Mouse (Mus musculus) limb, embryonic 14.5 days (tissue): ENCODE measurements around the gene Etnk1. TPM values are rescaled to one million over a fixed set of nuclear protein-coding genes. Genes with fewer than 3 reads are reported as not detected.
A peak's percentile ranks its signal among the peaks of the same experiment; 100 is the strongest.

Source experiments
- ATAC-seq: fragments of 200-750 bp; cut with Nextera tagmentation; 2 replicates; pipeline ENCODE4 v1.8.0; 2017; ENCODE audit warnings: low read depth, moderate number of reproducible peaks, moderate TSS enrichment; ENCODE audit not compliant: low FRiP score
- DNase-seq: peaks from one replicate; pipeline ENCODE4 v3.0.0-alpha.2; 2015; ENCODE audit warnings: low spot score
- H3K27ac ChIP-seq: fragments of 300-500 bp; sonication (generic); replicated peaks from 2 replicates; pipeline ENCODE4 v1.5.1; 2014; ENCODE audit warnings: low read depth, mild to moderate bottlenecking, low read length, moderate library complexity, mixed read lengths
- H3K27me3 ChIP-seq: fragments of 300-500 bp; sonication (generic); 2 replicates; pipeline ENCODE4 v1.6.1; 2014; ENCODE audit warnings: low read length, mixed read lengths; ENCODE audit not compliant: control insufficient read depth, insufficient read depth
- H3K36me3 ChIP-seq: fragments of 300-500 bp; sonication (generic); 2 replicates; pipeline ENCODE4 v1.6.1; 2014; ENCODE audit warnings: mild to moderate bottlenecking, low read length, moderate library complexity, mixed read lengths; ENCODE audit not compliant: control insufficient read depth, insufficient read depth
- H3K4me1 ChIP-seq: fragments of 300-500 bp; sonication (generic); 2 replicates; pipeline ENCODE4 v1.6.1; 2014; ENCODE audit warnings: antibody characterized with exemption, low read length, mixed read lengths; ENCODE audit not compliant: control insufficient read depth, insufficient read depth
- H3K4me2 ChIP-seq: fragments of 300-500 bp; sonication (generic); replicated peaks from 2 replicates; pipeline ENCODE4 v1.6.1; 2014; ENCODE audit warnings: low read depth, mild to moderate bottlenecking, low read length, moderate library complexity; ENCODE audit not compliant: severe bottlenecking
- H3K4me3 ChIP-seq: fragments of 300-500 bp; sonication (generic); replicated peaks from 2 replicates; pipeline ENCODE4 v1.5.1; 2014; ENCODE audit warnings: low read length
- H3K9ac ChIP-seq: fragments of 300-500 bp; sonication (generic); 2 replicates; pipeline ENCODE4 v1.6.1; 2014; ENCODE audit warnings: mild to moderate bottlenecking, low read depth, low read length, moderate library complexity; ENCODE audit not compliant: severe bottlenecking
- H3K9me3 ChIP-seq: fragments of 300-500 bp; sonication (generic); 2 replicates; pipeline ENCODE4 v1.6.1; 2016; ENCODE audit warnings: low read length; ENCODE audit not compliant: control insufficient read depth
- POLR2A ChIP-seq: fragments of 200-500 bp; IDR thresholded peaks from 2 replicates; pipeline ENCODE4 v1.8.0; 2012; ENCODE audit warnings: inconsistent platforms, mild to moderate bottlenecking, moderate library complexity, borderline replicate concordance; ENCODE audit not compliant: insufficient read depth, insufficient read length; ENCODE audit errors: extremely low read depth
- WGBS: fragments of 180-500 bp; shearing (Covaris S2); extraction: QIAGEN DNeasy Blood & Tissue Kit; methylation state at CpG from one replicate; pipeline ENCODE4 v1.1.7; 2014; 5-methylcytosine and 5-hydroxymethylcytosine counted together
- polyA plus RNA-seq, 2 experiments: library from polyadenylated mRNA; depleted of rRNA in 1 of 2; stranded (reverse) in 1 of 2; unstranded in 1 of 2; fragments of >200 nt; fragmentation: Nextera tagmentation in 1 of 2; extraction: Ambion mirVana in 1 of 2; gene quantifications; 2 replicates each; pipeline versions ENCODE4 v1.2.1 to v1.2.3; 2012 to 2014

The Etnk1 gene
- polyA plus RNA-seq, 2 experiments, result 22.0 to 72.9 TPM

DNA sequence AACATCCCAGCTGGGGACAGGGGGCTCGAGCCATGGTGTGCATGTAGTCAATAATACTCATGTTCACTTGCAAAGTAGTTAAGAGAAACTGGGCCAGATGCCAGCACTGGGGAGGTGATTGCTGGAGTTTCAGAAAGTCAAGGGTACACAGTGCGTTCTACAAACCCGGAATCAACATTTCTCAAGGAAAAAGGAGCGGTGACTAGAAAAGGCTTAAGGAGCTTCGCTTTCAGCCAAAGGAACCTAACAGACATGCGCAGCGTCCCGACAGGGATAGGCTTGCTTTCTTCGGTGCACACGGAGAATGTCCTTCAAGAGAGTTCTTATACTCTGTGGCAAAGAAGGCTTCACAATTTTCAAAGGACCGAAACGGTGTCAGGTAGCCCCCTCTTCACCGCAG lies 12.1 kb upstream of the Etnk1 start:
- no peak for DNase-seq
- no peak overlapping the region for H3K27ac ChIP-seq
- TF ChIP-seq POLR2A, result no peak
- H3K4me2 ChIP-seq, result no peak overlapping the region
- no peaks in the 10 kb centered on the region for H3K36me3 ChIP-seq
- H3K9ac ChIP-seq, result no peak overlapping the region
- no peaks in the 10 kb centered on the region for H3K27me3 ChIP-seq
- peaks cover 18% of the 10 kb centered on the region for H3K4me1 ChIP-seq
- H3K4me3 ChIP-seq, result no peak overlapping the region
- no peaks in the 10 kb centered on the region for H3K9me3 ChIP-seq
- peak; percentile 38; the same call in 1 of the 2 replicates for ATAC-seq
- whole genome bisulfite sequencing, result 59% methylated on average over 13 of the region's 13 CpGs

- H3K36me3 ChIP-seq, result no peaks in the 10 kb centered on the region
- H3K27ac ChIP-seq, result no peak overlapping the region
- H3K9ac ChIP-seq, result no peak overlapping the region
- ATAC-seq, result no peak
- 67% methylated on average over 1 of the region's 1 CpGs for WGBS
- no peak overlapping the region for H3K4me3 ChIP-seq
- no peak for DNase-seq
- H3K9me3 ChIP-seq, result no peaks in the 10 kb centered on the region
- H3K4me2 ChIP-seq, result no peak overlapping the region
- TF ChIP-seq POLR2A, result no peak
- H3K4me1 ChIP-seq, result peaks cover 18% of the 10 kb centered on the region
- no peaks in the 10 kb centered on the region for H3K27me3 ChIP-seq
These were observed 11.0 kb upstream of the Etnk1 start for GRCm38 (mm10) chr6:143155996-143156395.

GRCm38 (mm10) chr6:143156684-143157083 lies 10.3 kb upstream of the Etnk1 start:
- H3K9me3 ChIP-seq, result no peaks in the 10 kb centered on the region
- no peaks in the 10 kb centered on the region for H3K36me3 ChIP-seq
- H3K27ac ChIP-seq, result no peak overlapping the region
- no peak overlapping the region for H3K4me2 ChIP-seq
- no peak for TF ChIP-seq POLR2A
- peaks cover 18% of the 10 kb centered on the region for H3K4me1 ChIP-seq
- DNase-seq, result no peak
- WGBS, result 79% methylated on average over 7 of the region's 7 CpGs
- no peak overlapping the region for H3K4me3 ChIP-seq
- H3K27me3 ChIP-seq, result no peaks in the 10 kb centered on the region
- ATAC-seq, result no peak
- no peak overlapping the region for H3K9ac ChIP-seq

DNA sequence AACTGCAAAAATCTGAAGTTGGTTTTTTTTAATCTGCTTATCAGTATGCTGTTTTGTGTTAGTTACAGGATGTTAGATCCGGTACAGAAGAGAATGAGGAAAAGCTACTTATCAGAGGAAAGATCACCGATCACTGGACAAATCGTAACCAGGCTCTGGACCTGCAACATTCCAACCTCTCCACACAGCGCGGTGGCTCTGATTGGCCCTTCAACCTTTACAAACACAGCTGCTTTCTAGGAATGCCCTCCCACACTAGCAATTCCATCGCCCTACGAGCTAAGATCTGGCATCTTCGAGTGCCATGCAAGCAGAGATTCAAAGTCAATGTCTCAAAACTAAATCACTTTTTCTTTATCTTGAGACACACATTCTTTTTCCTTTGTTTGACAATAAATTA lies 9.6 kb upstream of the Etnk1 start:
- Histone ChIP-seq H3K4me1 (peaks cover 14% of the 10 kb centered on the region), H3K27me3 (no peaks in the 10 kb centered on the region), H3K9ac (no peak overlapping the region), H3K4me2 (no peak overlapping the region), H3K4me3 (no peak overlapping the region), H3K27ac (no peak overlapping the region), H3K36me3 (no peaks in the 10 kb centered on the region), H3K9me3 (no peaks in the 10 kb centered on the region)
- 85% methylated on average over 8 of the region's 8 CpGs for whole genome bisulfite sequencing
- no peak for DNase-seq
- no peak for TF ChIP-seq POLR2A
- ATAC-seq, result no peak

DNA sequence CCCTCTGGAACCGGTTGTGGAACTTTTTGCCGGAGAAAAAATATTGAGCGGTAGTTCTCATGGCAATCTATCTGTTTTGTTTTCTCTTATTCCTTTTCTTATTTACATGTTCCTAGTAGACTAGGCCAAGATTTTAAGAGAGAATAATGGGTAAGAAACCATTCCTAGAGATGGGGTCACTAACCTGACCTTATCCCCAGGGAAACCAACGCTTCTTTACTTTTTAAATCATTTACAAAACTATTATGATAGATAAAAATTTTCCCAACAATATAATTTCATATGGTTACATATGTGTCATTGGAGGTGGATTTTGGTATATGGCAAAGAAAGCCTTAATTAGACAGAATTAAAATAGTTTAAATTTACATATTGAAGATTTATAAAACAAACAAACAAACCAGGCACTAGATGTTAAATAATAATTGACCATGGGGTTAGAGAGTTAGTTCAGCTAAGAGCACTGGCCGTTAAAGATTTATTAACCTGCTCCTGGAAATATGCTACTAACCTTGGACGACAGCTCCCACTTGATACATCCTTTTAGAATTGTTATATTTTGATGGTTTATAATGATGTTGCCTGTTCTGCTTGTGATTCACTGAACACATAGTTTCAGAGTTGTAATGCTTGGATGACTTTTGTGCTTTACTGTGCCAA lies 6.3 kb upstream of the Etnk1 start:
- Histone ChIP-seq H3K9ac (no peak overlapping the region), H3K27me3 (no peaks in the 10 kb centered on the region), H3K4me2 (no peak overlapping the region), H3K27ac (no peak overlapping the region), H3K4me1 (no peaks in the 10 kb centered on the region), H3K9me3 (no peaks in the 10 kb centered on the region), H3K36me3 (no peaks in the 10 kb centered on the region), H3K4me3 (no peak overlapping the region)
- ATAC-seq (no peak), DNase-seq (no peak)
- TF ChIP-seq POLR2A, result no peak
- WGBS, result 80% methylated on average over 6 of the region's 6 CpGs
